Mouse (Mus musculus) thymus, adult 2 months (tissue): ENCODE measurements around the gene Cacna1e. TPM values are rescaled to one million over a fixed set of nuclear protein-coding genes. Genes with fewer than 3 reads are reported as not detected.

ENCODE experiments used
- DNase-seq: peaks from one replicate; pipeline ENCODE4 v3.0.0; 2021
- H3K27ac ChIP-seq: fragments of 200-500 bp; 2 replicates; pipeline ENCODE4 v1.5.1; 2012; ENCODE audit warnings: low read length, control low read depth; ENCODE audit not compliant: control insufficient read depth, insufficient read depth
- H3K27me3 ChIP-seq: fragments of 200-500 bp; 2 replicates; pipeline ENCODE4 v1.6.1; 2012; ENCODE audit warnings: mild to moderate bottlenecking, low read length, moderate library complexity, mixed read lengths; ENCODE audit not compliant: control insufficient read depth, insufficient read depth
- H3K36me3 ChIP-seq: fragments of 200-500 bp; 2 replicates; pipeline ENCODE4 v1.6.1; 2012; ENCODE audit warnings: mild to moderate bottlenecking, low read length, moderate library complexity; ENCODE audit not compliant: control insufficient read depth, insufficient read depth
- H3K4me1 ChIP-seq: fragments of 200-500 bp; replicated peaks from 2 replicates; pipeline ENCODE4 v1.6.1; 2012; ENCODE audit warnings: low read length; ENCODE audit not compliant: control insufficient read depth, insufficient read depth
- H3K4me3 ChIP-seq: fragments of 200-500 bp; 2 replicates; pipeline ENCODE4 v1.5.1; 2012; ENCODE audit warnings: mild to moderate bottlenecking, low read length, control low read depth, moderate library complexity; ENCODE audit not compliant: control insufficient read depth, insufficient read depth
- CTCF ChIP-seq: fragments of 200-500 bp; IDR thresholded peaks from 2 replicates; pipeline ENCODE4 v1.5.1; 2012; ENCODE audit warnings: mild to moderate bottlenecking, control low read depth, low read length, moderate library complexity, borderline replicate concordance; ENCODE audit not compliant: control insufficient read depth, poor library complexity, insufficient read depth; ENCODE audit errors: extremely low read depth
- POLR2A ChIP-seq: fragments of 200-500 bp; IDR thresholded peaks from 2 replicates; pipeline ENCODE4 v1.6.1; 2012; ENCODE audit warnings: mild to moderate bottlenecking, low read length, control low read depth, moderate library complexity; ENCODE audit not compliant: control insufficient read depth, poor library complexity, insufficient read depth; ENCODE audit errors: extremely low read depth
- WGBS: fragments of 180-500 bp; shearing (Covaris S2); methylation state at CpG from one replicate; pipeline ENCODE4 v1.1.7; 2018; 5-methylcytosine and 5-hydroxymethylcytosine counted together
- polyA plus RNA-seq: library from polyadenylated mRNA; depleted of rRNA; stranded (reverse); fragments of >200 nt; gene quantifications from 2 replicates; pipeline ENCODE4 v1.2.3, GENCODE M21; 2012; rRNA removed

Gene Cacna1e
- 11.8 and 17.0 TPM in 2 replicates for polyA plus RNA-seq

DNA sequence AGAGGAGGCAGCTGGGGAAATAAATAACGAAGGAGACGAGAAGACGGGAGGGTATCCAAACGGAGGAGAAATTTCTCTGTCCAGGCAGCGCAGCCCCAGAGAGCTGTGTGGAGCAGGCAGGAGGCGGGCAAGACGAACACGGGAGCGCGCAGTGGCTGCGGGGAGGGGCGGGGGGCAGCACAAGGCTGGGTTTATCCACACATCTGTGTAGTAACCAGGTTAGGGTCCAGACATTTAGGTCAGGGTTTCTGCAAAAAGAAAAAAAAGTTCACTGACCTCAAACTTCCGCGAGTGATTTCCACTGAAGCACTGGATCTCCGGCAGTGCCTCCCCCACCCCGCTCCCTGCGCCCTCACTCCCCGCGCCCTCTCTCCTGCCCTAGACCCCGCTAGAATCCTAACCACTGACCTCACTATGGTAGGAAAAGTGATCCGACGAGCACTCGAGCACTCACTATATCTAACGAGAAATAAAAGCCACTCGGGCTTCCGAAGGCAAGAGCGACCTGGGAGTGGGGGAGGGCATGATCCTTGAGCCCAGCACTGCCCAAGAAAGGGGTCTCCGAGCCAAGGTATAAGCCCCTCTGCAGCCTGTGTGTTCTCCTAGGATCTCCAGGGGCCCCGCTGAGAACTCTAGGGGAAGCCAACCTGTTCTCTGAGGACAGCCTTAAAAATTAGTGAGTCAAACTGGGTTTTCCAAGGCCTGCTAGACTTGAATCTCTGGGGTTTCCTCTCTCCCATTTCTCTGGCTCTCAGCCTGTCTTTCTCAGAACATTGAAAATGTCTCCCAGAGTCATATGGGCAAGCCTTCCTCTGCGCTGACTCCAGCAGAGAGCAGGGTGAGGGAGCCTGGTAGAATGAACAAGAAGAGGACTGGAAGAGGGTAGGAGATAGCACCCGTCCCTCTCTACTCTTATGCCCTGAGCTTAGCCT is at the start of gene Cacna1e:
TSS of gene Cacna1e (minus strand) at position 227 of the 932 bp plus-strand sequence.
- Histone ChIP-seq H3K4me3 (0 out of 2 replicates have a peak within 1 kb of the TSS, but pooled peaks have one; percentile 7), H3K27ac (no peak within 1 kb of the TSS), H3K27me3 (peaks cover 7% of the 10 kb centered on the region; the same call in 1 of the 2 replicates), H3K4me1 (no peaks in the 10 kb centered on the region), H3K36me3 (no peaks in the 10 kb centered on the region)
- no peak for DNase-seq
- 13% methylated on average over 31 of the region's 31 CpGs for WGBS
- TF ChIP-seq POLR2A: no peak
- no peak for TF ChIP-seq CTCF

DNA sequence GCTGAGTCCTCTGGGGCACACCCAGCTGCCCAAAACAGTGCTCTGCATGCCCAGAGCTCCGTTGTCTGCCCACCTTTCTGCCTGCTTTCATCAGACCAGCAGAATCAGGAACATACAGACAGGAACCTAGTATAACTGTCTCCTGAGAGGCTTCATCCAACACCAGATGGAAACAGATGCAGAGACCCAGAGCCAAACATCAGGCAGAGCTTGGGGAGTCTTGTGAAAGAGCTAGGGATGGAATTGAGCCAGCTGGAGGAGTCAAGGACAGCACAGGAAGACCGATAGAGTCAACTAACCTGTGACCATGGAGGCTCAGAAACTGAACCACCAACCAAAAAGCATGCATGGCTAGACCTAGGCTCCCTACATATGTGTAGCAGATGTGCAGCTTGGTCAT is 34.1 kb upstream of the Cacna1e start:
- Histone ChIP-seq H3K27me3 (no peaks in the 10 kb centered on the region), H3K4me3 (no peak overlapping the region), H3K4me1 (no peaks in the 10 kb centered on the region), H3K36me3 (no peaks in the 10 kb centered on the region), H3K27ac (no peak overlapping the region)
- TF ChIP-seq CTCF: no peak
- TF ChIP-seq POLR2A: no peak
- WGBS: 76% methylated on average over 2 of the region's 2 CpGs
- DNase-seq: no peak

DNA sequence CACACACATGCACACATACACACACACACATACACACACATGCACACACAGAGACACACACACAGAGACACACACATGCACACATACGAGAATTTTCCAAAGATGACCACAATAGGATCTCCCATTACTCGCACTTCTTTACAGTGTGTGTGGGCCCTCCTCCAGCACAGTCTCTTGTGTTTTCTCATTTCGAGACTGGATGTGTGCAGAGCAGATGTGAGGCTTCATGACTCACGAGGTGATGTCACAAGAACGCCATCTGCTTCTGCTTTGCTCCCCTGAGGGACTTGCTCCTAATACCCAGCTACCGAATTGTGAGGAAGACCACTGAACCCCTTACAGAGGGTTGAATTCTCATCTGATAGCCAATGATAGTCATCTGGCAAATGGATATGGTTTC is 33.1 kb upstream of the Cacna1e start:
- Histone ChIP-seq H3K36me3 (no peaks in the 10 kb centered on the region), H3K4me3 (no peak overlapping the region), H3K4me1 (no peaks in the 10 kb centered on the region), H3K27ac (no peak overlapping the region), H3K27me3 (no peaks in the 10 kb centered on the region)
- TF ChIP-seq POLR2A: no peak
- no peak for TF ChIP-seq CTCF
- no peak for DNase-seq
- 83% methylated on average over 6 of the region's 6 CpGs for WGBS

DNA sequence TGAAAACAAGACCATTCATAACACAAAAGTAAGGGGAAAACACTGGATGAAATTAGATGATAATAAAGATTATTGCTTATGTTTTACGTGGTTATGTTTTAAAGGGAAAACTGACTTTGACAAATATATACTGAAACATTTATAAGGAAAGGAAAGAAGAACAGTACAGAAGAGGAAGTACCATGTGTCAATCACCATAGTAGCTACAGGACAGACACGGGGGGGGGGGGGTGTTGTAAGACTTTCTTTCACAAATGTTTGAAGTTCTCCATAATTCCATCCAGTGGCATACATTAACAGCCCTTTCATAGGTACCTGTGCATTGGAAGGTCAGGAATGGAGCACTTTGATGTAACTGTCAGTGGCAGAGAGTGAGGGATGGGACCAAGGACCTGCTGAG is 25.3 kb upstream of the Cacna1e start:
- Histone ChIP-seq H3K27ac (no peak overlapping the region), H3K27me3 (no peaks in the 10 kb centered on the region), H3K4me3 (no peak overlapping the region), H3K36me3 (no peaks in the 10 kb centered on the region), H3K4me1 (no peaks in the 10 kb centered on the region)
- 32% methylated on average over 2 of the region's 2 CpGs for WGBS
- DNase-seq: no peak
- no peak for TF ChIP-seq POLR2A
- no peak for TF ChIP-seq CTCF

DNA sequence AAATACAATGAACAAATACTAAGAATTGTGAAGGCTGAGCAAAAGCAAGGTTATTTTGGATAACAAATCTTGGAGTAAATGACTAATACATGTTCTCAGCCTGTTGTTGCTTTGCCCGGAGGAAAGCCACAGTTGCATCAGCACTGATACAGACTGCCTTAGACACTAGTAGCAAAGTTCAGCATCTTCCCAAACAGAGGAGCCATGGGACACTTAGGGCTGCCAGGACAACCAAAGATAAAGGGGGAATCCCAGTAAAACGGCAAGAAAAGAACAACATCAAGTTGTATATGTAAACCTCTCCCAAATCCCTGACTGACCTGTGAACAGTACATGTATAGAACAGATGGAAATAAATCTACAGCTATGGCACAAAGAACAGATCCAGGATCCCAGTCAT is 13.1 kb upstream of the Cacna1e start:
- DNase-seq: no peak
- H3K4me3 ChIP-seq: no peak overlapping the region

DNA sequence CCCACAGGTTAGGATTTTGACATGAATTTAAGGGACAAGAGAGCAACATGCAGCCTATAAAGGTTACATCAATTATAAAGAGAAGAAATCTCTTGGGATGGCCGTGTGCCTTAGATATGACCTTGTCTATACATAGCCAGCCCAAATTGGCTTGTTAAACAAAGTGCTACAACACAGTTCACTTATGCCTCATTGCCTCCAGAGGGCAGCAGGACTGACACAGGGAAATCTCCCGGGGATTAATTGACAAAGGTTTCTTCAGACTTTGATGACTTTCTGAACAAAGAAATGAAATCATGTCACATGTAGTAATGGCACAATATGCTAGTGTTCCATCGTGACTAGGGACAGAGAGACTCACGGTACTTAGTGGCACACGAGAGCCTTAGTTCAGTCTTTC is 5.9 kb upstream of the Cacna1e start:
- DNase-seq: no peak
- H3K27ac ChIP-seq: no peak overlapping the region
- TF ChIP-seq POLR2A: no peak
- no peak for TF ChIP-seq CTCF
- no peaks in the 10 kb centered on the region for H3K36me3 ChIP-seq
- WGBS: 79% methylated on average over 5 of the region's 5 CpGs
- no peaks in the 10 kb centered on the region; the same call in 1 of the 2 replicates for H3K27me3 ChIP-seq
- no peaks in the 10 kb centered on the region for H3K4me1 ChIP-seq
- H3K4me3 ChIP-seq: no peak overlapping the region

More for the DNA sequence above, 13.1 kb upstream of the Cacna1e start:
- Histone ChIP-seq H3K36me3 (no peaks in the 10 kb centered on the region), H3K4me1 (no peaks in the 10 kb centered on the region), H3K27me3 (no peaks in the 10 kb centered on the region), H3K27ac (no peak overlapping the region)
- TF ChIP-seq POLR2A: no peak
- no peak for TF ChIP-seq CTCF
- WGBS: 92% methylated on average over 2 of the region's 2 CpGs
